Mouse (Mus musculus): ENCODE measurements around the gene Gm49450.

- no peak for TF ChIP-seq POLR2A (IDR thresholded peaks at IDR 0.05; ENCODE audit: insufficient read depth, low read length)
- no peak for TF ChIP-seq EP300 (IDR thresholded peaks at IDR 0.05; ENCODE audit: insufficient read depth, low read depth, low read length)
These were observed 5.0 kb downstream of the Gm49450 start for GRCm38 (mm10) chr15:98948382-98948781.

Measured in ES-Bruce4 (cell line).